Mouse (Mus musculus): Measurements from ENCODE around the gene Pdzd7.

Gene Pdzd7

DNA sequence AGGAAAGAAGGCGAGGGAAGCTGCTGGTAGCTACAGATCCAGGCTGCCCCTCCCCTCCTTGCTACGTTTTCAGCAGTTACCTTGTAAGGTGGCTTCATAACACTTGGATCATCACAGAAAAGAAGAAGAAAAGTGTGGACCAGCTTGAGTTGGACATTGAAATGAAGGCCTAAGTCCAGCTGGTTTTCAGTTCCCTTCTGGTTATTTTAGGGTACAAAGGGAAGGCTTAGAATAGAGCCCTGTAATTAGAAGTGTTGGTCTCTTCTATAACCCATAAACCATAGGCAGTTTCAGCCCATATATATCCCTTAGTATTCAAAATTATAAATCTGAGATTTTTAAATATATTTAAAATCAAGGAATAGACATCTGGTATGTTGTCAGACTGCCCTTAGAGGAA, 64.7 kb downstream of the Pdzd7 start:
- DNase-seq: no peak

DNA sequence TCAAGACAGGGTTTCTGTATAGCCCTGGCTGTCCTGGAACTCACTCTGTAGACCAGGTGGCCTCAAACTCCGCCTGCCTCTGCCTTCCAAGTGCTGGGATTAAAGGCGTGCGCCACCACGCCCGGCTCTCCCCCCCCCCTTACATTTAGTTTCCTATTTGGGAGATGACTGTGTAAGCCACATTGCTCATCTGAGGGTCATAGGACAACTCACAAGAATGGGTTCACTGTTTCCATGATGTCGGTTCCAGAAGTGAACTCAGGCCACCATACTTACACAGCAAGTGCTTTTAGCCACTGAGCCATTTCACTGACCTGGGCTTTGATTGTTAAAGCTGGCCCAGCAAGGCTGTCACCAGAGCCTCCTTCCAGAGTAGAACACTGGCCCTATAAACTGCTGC, 68.4 kb downstream of the Pdzd7 start:
- no peak for DNase-seq
